Mouse (Mus musculus) brain, embryonic 14.5 days (tissue): ENCODE measurements around the gene 1600014C10Rik.

Source experiments
- CTCF ChIP-seq: fragments of 200-500 bp; IDR thresholded peaks from 2 replicates; pipeline ENCODE4 v1.5.1; 2012; ENCODE audit warnings: inconsistent platforms, mild to moderate bottlenecking, moderate library complexity, borderline replicate concordance; ENCODE audit not compliant: insufficient read depth, insufficient read length; ENCODE audit errors: extremely low read depth
- POLR2A ChIP-seq: fragments of 200-500 bp; IDR thresholded peaks from 2 replicates; pipeline ENCODE4 v1.6.1; 2012; ENCODE audit warnings: mild to moderate bottlenecking, inconsistent platforms, borderline replicate concordance; ENCODE audit not compliant: poor library complexity, insufficient read depth, insufficient read length, severe bottlenecking; ENCODE audit errors: extremely low read depth

DNA sequence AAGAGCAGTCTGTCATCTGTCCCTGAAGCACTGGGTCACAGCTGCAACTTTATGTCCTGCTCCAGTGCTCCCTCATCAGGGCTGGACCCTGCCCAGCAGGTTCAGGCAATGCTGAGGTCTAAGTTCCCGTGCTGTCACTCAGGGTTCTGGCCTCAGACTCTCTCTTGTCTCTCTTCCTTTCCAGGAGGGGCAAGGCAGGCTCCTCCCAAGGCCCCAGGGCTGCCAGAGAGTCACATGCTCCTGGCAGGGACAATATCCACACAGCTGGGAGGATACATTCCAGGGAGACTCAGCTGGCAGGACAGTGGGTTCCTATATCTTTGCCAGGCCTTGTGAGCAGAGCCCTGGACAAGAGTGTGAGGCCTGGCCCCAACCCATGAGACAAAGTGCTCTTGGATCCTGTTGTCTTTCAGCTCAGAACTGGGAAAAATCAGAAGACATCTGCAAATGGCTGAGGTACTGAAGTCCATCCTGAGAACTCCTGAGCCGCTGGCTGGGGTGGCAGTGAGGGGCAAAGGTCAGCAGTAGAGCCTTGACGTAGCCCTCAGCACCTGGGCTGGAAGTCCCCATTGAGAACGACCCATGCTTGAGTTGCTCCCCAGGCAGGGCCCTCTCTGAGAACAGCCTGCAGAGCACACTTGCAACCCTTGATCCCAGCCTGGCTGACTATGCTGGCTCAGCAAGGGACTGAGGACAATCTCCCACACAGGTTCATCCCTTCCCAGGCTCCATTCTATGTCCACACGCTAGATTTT lies 34.6 kb downstream of the 1600014C10Rik start:
- TF ChIP-seq CTCF: no peak
- TF ChIP-seq POLR2A: no peak
